Mouse (Mus musculus) lung, embryonic 15.5 days (tissue): Measurements from ENCODE around the gene Hhip. TPM values are rescaled to one million over a fixed set of nuclear protein-coding genes. Genes with fewer than 3 reads are reported as not detected.
"Not testable (repeated sequence)": the region's sequence is repeated elsewhere in the genome, so short reads cannot be mapped to it uniquely, and the experiment has no call there.

Source experiments
- ATAC-seq: fragments of 200-750 bp; cut with Nextera tagmentation; 2 replicates; pipeline ENCODE4 v1.8.0; 2017; ENCODE audit warnings: moderate number of reproducible peaks, borderline replicate concordance; ENCODE audit not compliant: low FRiP score, low TSS enrichment; ENCODE audit errors: extremely low read depth
- H3K27ac ChIP-seq: fragments of 300-500 bp; sonication (generic); 2 replicates; pipeline ENCODE4 v1.5.1; 2015; ENCODE audit warnings: moderate library complexity, mild to moderate bottlenecking, inconsistent platforms
- H3K27me3 ChIP-seq: fragments of 300-500 bp; sonication (generic); 2 replicates; pipeline ENCODE4 v1.6.1; 2015; ENCODE audit warnings: inconsistent platforms
- H3K36me3 ChIP-seq: fragments of 300-500 bp; sonication (generic); 2 replicates; pipeline ENCODE4 v1.6.1; 2015; ENCODE audit warnings: inconsistent platforms
- H3K4me1 ChIP-seq: fragments of 300-500 bp; sonication (generic); 2 replicates; pipeline ENCODE4 v1.6.1; 2015; ENCODE audit warnings: inconsistent platforms
- H3K4me2 ChIP-seq: fragments of 300-500 bp; sonication (generic); 2 replicates; pipeline ENCODE4 v1.6.1; 2015; ENCODE audit warnings: inconsistent platforms, mild to moderate bottlenecking, moderate library complexity
- H3K4me3 ChIP-seq: fragments of 300-500 bp; sonication (generic); 2 replicates; pipeline ENCODE4 v1.5.1; 2015; ENCODE audit warnings: mild to moderate bottlenecking, inconsistent platforms
- H3K9ac ChIP-seq: fragments of 300-500 bp; sonication (generic); 2 replicates; pipeline ENCODE4 v1.6.1; 2015; ENCODE audit warnings: inconsistent platforms
- H3K9me3 ChIP-seq: fragments of 300-500 bp; sonication (generic); 2 replicates; pipeline ENCODE4 v1.6.1; 2016; ENCODE audit warnings: inconsistent platforms
- WGBS: fragments of 180-500 bp; shearing (Covaris S2); methylation state at CpG from one replicate; pipeline ENCODE4 v1.1.7; 2015; 5-methylcytosine and 5-hydroxymethylcytosine counted together
- polyA plus RNA-seq: library from polyadenylated mRNA; unstranded; fragments of >200 nt; fragmentation: Nextera tagmentation; extraction: Ambion mirVana; gene quantifications from 2 replicates; pipeline ENCODE4 v1.2.1, GENCODE M21; 2015

Gene Hhip
- polyA plus RNA-seq, 1 experiment from 2014 or later: 60.5 TPM

DNA sequence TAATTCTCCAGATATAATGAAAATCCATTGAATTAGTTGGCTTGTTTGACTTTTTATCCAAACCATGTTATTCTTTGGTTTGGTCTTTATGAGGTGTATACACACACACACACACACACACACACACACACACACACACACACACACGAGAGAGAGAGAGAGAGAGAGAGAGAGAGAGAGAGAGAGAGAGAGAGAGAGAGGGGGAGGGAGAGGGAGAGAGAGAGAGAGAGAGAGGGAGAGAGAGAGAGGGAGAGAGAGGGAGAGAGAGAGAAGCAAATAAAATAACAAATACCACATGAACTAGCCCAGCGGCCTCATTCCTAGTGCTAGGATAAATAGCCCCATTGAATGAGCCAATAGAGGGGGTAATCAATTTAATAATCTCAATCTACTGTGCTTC lies 66.4 kb downstream of the Hhip start:
- not testable (repeated sequence) for H3K4me3 ChIP-seq, ATAC-seq, H3K4me2 ChIP-seq, H3K36me3 ChIP-seq, H3K27ac ChIP-seq, H3K9ac ChIP-seq, H3K9me3 ChIP-seq, H3K27me3 ChIP-seq
- peaks cover 23% of the 10 kb centered on the region for H3K4me1 ChIP-seq
- 77% methylated on average over 1 of the region's 2 CpGs for WGBS

DNA sequence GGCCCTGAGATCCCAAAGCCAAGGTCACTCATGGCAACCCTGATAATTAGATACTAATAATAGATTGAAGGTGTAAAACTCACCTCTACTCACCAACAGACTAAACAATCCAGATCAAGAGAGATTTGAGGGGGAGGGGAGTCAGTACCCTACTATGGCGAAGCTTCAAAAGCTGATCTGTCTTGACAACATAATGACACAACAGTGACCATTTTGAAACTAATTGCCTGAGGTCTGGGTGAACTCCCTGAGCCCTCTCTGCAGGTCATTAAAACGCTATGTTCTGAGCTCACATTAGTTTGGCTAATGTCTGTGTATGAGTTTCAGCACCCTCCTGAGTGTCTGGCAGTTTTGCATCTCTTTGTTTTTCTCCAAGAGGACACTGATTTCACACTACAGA lies 72.9 kb downstream of the Hhip start:
- Histone ChIP-seq H3K4me2 (no peak overlapping the region), H3K36me3 (no peaks in the 10 kb centered on the region), H3K27ac (no peak overlapping the region), H3K4me1 (peaks cover 10% of the 10 kb centered on the region; the same call in 1 of the 2 replicates), H3K9ac (no peak overlapping the region), H3K9me3 (no peaks in the 10 kb centered on the region), H3K4me3 (no peak overlapping the region), H3K27me3 (no peaks in the 10 kb centered on the region)
- 54% methylated on average over 2 of the region's 2 CpGs for WGBS
- ATAC-seq: no peak

DNA sequence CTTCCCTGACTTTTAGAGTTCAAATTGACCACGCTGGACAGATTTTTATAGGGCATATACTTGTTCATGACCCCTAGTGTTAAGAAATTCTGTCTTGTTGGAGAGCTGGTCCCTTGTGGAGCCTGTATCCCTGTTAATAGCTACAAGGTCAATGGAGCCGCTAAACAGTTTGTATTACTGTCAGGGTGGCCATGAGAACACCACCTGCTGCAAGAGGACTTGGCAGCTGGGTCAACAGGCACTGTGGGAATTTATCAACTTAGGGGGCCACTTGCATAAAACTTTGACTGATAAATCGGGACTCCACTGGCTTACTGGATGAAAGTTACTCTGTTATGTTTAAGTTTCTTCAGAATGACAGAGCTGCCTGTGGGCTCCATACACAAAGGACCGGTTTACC lies 75.7 kb downstream of the Hhip start:
- H3K4me1 ChIP-seq: peaks cover 10% of the 10 kb centered on the region; the same call in 1 of the 2 replicates
- no peak overlapping the region for H3K4me2 ChIP-seq
- ATAC-seq: no peak
- H3K27me3 ChIP-seq: no peaks in the 10 kb centered on the region
- no peak overlapping the region for H3K9ac ChIP-seq
- H3K9me3 ChIP-seq: no peaks in the 10 kb centered on the region
- H3K36me3 ChIP-seq: no peaks in the 10 kb centered on the region
- 13% methylated on average over 4 of the region's 4 CpGs for WGBS
- H3K27ac ChIP-seq: peak overlapping the region; percentile 11
- H3K4me3 ChIP-seq: no peak overlapping the region

DNA sequence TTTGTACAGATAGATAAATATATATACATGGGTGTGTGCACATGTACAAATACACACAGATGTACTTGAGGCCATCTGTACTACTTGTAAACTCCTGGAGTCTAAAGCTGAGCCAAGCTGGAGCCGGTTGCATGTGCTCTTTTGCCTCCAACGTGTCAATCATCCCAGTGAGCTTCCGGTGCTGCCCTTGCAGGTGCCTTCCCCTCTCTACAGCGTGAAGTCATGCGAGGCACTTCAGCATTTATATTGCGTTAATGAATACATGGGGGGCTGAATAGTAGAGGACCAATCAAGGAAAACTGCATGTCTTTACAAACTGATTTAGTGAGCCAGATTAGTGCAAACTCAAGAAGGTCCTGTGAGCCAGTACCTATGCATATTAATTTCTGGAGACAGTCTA lies 91.6 kb downstream of the Hhip start:
- H3K4me1 ChIP-seq: no peaks in the 10 kb centered on the region
- H3K27me3 ChIP-seq: no peaks in the 10 kb centered on the region
- no peak overlapping the region for H3K9ac ChIP-seq
- no peak for ATAC-seq
- H3K27ac ChIP-seq: no peak overlapping the region
- 61% methylated on average over 6 of the region's 6 CpGs for WGBS
- no peak overlapping the region for H3K4me2 ChIP-seq
- H3K4me3 ChIP-seq: no peak overlapping the region
- H3K9me3 ChIP-seq: no peaks in the 10 kb centered on the region
- no peaks in the 10 kb centered on the region for H3K36me3 ChIP-seq

DNA sequence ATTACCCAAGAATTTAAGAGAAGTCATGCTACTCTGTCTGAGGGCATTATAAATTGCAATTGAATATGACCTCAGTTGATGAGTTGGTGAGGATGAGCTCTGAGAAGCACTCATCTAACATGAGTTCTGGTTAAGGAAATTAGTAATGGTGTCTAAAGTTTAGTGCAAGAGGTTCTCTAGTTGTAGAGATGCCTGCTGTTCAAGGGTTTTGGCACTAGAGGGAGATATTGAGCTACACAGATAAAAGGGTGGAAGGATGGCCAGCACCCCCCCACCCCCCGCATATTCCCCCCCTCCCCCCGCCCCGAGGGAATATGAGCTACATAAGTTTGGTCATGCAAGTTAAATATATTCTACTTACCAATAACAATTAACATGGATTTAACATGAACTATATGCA lies 104.9 kb downstream of the Hhip start:
- Histone ChIP-seq H3K4me2 (no peak overlapping the region), H3K4me1 (0 out of 2 replicates have a peak, but pooled peaks cover 6% of the 10 kb centered on the region), H3K9me3 (no peaks in the 10 kb centered on the region), H3K9ac (no peak overlapping the region), H3K4me3 (no peak overlapping the region), H3K36me3 (no peaks in the 10 kb centered on the region), H3K27ac (no peak overlapping the region), H3K27me3 (no peaks in the 10 kb centered on the region)
- no peak for ATAC-seq
- WGBS: 12% methylated on average over 3 of the region's 3 CpGs

DNA sequence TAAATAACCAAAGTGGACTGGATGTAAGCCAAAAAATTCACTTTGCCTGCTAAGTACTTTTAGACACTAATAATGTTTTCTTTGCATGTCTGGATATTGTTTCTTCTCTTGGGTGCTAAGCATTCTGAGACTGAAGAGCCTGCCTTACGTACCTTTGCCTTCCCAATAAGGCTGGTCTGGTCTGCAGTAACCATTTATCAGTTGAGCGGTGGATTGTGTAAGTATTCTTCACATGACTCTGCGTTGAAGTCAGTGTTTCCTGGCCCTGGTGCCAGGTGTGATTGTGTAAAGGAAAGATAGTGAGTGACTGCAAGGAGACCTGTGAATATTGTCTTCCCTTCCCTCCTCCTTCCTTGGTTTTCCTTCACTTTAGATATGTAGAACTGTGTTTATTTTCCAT lies 107.4 kb downstream of the Hhip start:
- no peak for ATAC-seq
- H3K4me1 ChIP-seq: peaks cover 15% of the 10 kb centered on the region; the same call in 1 of the 2 replicates
- H3K9ac ChIP-seq: no peak overlapping the region
- no peak overlapping the region for H3K27ac ChIP-seq
- H3K27me3 ChIP-seq: no peaks in the 10 kb centered on the region
- WGBS: 34% methylated on average over 3 of the region's 3 CpGs
- H3K4me2 ChIP-seq: no peak overlapping the region
- no peaks in the 10 kb centered on the region for H3K36me3 ChIP-seq
- no peak overlapping the region for H3K4me3 ChIP-seq
- H3K9me3 ChIP-seq: no peaks in the 10 kb centered on the region

DNA sequence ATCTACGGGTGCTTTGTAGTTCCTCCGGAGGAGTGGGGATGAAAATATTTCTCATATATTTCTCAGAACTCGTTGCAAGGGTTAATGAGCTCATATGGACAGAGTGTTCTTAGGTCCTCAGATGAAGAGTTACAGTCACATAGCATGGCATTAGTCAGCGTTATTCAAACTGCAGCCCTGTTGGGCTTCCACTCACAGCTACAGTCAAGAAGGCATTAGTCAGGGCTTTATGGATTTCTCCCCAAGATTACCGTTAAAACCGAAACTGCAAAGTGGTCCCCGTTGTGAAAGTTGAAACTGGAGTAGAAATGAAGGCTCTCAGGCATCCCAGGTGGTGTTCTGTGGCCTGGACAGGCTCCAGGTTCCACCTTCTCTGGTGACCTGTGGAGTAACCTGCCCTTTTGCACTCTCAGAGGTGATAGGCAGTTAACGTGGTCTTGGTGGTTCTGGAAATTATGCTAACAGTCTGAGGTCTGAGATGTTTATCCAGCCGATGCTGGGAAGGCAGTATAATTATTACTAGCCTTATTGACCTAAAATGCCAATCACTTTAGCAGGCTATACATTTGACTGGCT lies 112.2 kb downstream of the Hhip start:
- ATAC-seq: no peak
- WGBS: 63% methylated on average over 9 of the region's 9 CpGs

DNA sequence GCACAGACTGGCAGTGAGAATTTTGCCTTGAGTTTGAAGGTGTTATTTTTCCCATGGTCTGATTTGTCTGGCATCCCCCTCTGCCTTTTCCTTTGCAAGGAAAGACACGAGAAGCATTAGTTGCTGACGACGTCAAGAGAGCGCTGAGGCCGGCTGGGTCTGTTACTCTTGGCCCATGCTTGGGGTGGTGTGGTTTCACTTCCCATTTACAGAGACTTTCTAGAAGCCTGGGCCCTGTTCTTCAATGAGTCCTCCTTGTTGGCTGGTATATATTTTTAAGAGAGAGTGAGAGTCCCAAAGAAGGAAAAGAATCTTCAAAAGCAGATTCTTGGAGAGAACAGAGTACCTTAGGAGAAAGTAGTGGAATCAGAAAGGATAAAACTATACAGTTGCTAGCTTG lies 116.7 kb downstream of the Hhip start:
- WGBS: 89% methylated on average over 5 of the region's 5 CpGs
- H3K27me3 ChIP-seq: no peaks in the 10 kb centered on the region
- no peak overlapping the region for H3K4me3 ChIP-seq
- ATAC-seq: no peak
- no peak overlapping the region for H3K27ac ChIP-seq
- no peak overlapping the region for H3K9ac ChIP-seq
- peaks cover 13% of the 10 kb centered on the region for H3K4me1 ChIP-seq
- no peaks in the 10 kb centered on the region for H3K9me3 ChIP-seq
- no peaks in the 10 kb centered on the region for H3K36me3 ChIP-seq
- no peak overlapping the region for H3K4me2 ChIP-seq

More for the DNA sequence above, 112.2 kb downstream of the Hhip start:
- Histone ChIP-seq H3K4me2 (no peak overlapping the region), H3K36me3 (no peaks in the 10 kb centered on the region), H3K4me3 (no peak overlapping the region), H3K27ac (no peak overlapping the region), H3K9ac (no peak overlapping the region), H3K27me3 (no peaks in the 10 kb centered on the region), H3K4me1 (peaks cover 15% of the 10 kb centered on the region; the same call in 1 of the 2 replicates), H3K9me3 (no peaks in the 10 kb centered on the region)

DNA sequence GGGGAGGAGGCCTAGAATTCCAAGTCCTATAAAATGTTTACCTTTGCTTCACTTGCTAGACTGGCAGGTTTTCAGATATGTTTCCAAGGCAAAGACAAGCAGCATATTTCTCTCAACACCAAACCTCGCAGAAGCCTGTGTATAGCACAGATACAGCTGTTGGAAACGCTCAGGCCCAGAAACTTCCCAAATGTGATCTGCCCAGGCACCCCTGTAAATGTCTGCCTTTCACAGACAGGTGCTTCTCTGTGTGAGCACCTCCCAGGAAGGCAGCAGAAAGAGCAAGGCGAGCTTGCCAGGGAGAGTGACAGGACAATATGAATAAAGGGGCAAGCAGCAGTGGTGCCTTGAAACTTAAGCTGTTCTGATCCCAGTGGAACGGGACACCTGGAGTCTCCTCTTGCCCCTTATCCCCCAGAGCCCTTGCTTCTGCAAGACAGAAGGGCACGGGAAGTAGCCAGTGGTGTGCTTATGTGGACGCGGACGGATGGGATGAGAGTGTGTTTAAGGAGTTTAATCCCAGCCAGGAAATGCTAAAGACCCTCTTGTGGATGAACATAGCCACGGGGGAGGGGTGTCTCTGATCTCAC lies 120.9 kb downstream of the Hhip start:
- peak overlapping the region; percentile 51 for H3K27ac ChIP-seq
- H3K27me3 ChIP-seq: no peaks in the 10 kb centered on the region
- H3K4me3 ChIP-seq: no peak overlapping the region
- 25% methylated on average over 9 of the region's 9 CpGs for WGBS
- H3K4me1 ChIP-seq: peaks cover 15% of the 10 kb centered on the region
- no peaks in the 10 kb centered on the region for H3K9me3 ChIP-seq
- no peak overlapping the region for H3K9ac ChIP-seq
- ATAC-seq: no peak
- H3K4me2 ChIP-seq: no peak overlapping the region
- no peaks in the 10 kb centered on the region for H3K36me3 ChIP-seq

DNA sequence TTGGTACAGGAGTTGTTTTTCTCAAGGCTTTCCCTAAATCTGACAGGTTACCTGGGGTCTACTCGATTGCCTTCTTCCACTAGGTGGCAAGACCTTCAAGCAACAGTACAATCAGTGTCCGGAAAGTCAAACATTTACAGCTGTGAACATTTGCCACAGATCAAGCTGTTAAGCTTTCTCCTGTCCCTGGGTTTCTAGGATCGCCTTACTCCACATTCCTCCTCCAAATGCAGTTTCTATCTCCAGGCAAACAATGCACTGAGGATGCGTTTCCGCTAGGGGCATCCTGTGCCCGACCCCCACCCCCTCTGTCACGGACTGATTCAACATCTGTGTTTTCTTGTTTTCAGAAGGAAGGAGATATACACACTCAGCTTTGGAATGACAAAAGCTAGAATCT lies 122.0 kb downstream of the Hhip start:
- Histone ChIP-seq H3K9me3 (no peaks in the 10 kb centered on the region), H3K36me3 (no peaks in the 10 kb centered on the region), H3K4me3 (no peak overlapping the region), H3K4me1 (peaks cover 15% of the 10 kb centered on the region), H3K9ac (no peak overlapping the region), H3K27me3 (no peaks in the 10 kb centered on the region), H3K27ac (no peak overlapping the region), H3K4me2 (no peak overlapping the region)
- WGBS: 26% methylated on average over 7 of the region's 7 CpGs
- no peak for ATAC-seq

DNA sequence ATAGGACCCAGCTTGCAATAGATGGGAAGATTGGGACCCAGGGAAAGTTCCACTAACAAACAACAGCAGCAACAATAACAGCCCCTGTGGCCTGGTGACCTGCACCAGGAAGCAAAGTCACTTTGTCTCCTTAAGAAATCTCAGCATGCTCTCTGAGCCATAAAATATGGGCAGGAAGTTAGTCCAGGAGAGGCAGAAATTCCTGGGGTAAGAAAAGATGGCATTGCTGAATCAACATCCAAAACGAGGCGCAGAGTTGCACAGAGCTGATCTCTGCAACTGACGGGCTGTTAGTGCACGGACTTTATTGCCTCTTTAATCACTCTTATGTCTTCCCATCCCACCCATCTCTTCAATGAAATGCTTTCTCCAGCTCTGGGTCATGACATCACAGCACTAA lies 128.6 kb downstream of the Hhip start:
- Histone ChIP-seq H3K9me3 (no peaks in the 10 kb centered on the region), H3K4me3 (no peak overlapping the region), H3K27ac (no peak overlapping the region), H3K9ac (no peak overlapping the region), H3K36me3 (no peaks in the 10 kb centered on the region), H3K4me1 (no peaks in the 10 kb centered on the region), H3K27me3 (no peaks in the 10 kb centered on the region), H3K4me2 (no peak overlapping the region)
- WGBS: 30% methylated on average over 4 of the region's 4 CpGs
- ATAC-seq: no peak

DNA sequence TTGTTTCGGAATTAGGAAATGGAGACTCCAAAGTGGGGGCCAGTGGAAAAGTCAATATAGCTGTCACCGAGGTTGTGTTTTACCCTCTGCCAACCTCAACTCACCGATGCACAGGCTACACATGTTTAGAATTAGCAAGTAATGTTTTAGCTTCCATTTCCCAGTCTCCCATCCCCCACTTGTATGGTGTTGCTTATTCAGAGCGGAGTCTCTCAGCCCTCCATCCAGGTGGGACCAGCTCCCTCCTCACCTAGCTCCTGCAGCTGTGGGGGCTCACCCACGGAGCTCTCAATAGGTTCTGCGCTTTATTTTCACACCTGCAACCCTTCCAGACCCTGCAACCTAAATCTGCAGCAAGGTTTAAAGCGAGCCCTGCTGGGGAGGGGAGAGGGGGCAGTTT lies 140.6 kb downstream of the Hhip start:
- no peak overlapping the region for H3K4me2 ChIP-seq
- H3K9ac ChIP-seq: no peak overlapping the region
- ATAC-seq: no peak
- H3K9me3 ChIP-seq: no peaks in the 10 kb centered on the region
- no peaks in the 10 kb centered on the region for H3K27me3 ChIP-seq
- H3K4me1 ChIP-seq: no peaks in the 10 kb centered on the region
- WGBS: 54% methylated on average over 7 of the region's 7 CpGs
- no peak overlapping the region for H3K27ac ChIP-seq
- H3K36me3 ChIP-seq: no peaks in the 10 kb centered on the region
- no peak overlapping the region for H3K4me3 ChIP-seq
